Comparison of ENCODE assay signal across 26 mouse cellular contexts in the genomic region with DNA sequence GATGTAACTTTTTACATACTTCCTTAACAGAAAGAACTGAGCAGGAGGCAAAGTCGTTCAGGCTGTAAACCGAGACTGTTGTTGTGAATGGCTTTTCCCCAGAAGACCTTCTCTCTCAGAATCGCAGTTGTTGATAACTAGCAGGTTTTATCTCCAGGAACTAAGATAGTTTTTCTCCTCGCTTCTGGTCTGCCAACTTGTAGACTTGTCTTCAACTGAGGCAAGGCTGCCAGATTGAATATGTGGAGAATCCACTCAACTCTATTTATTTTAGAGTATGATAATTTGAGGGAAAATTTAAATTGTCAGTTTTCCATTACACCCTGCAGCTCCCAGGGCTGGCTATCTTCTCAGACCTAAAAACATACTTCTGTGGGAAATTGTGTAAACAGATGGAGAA.
DNase-seq lines count a peak whose midpoint lies in the region; ATAC-seq and TF ChIP-seq lines count a peak whose summit lies in the region.
"Had no signal": no experiment of that assay in that cellular context is flagged by ENCODE, and none has a peak within 500 bp of the region (broad histone marks: within the 10 kb centered on the region; RNA-seq: fewer than 3 reads in every experiment).

No protein-coding gene starts in this region.

- TF ChIP-seq CTCF in MEL (IDR thresholded peaks at IDR 0.05 in 2 of 3, conservative IDR thresholded peaks at IDR 0.05 in 1 of 3; ENCODE audit: control insufficient read depth in 1 of 3, insufficient read depth in 1 of 3, low read depth in 2 of 3, low read length in 3 of 3, poor library complexity in 1 of 3, severe bottlenecking in 1 of 3): no peak

- no peaks in the 10 kb centered on the region for H3K79me2 ChIP-seq in MEL (ENCODE audit: control insufficient read depth, insufficient read depth, low read length, poor library complexity)

- no peaks in the 10 kb centered on the region for H3K27me3 ChIP-seq in heart, embryonic 15.5 days
- no peaks in the 10 kb centered on the region for H3K27me3 ChIP-seq in heart, embryonic 10.5 days (ENCODE audit: insufficient read depth, poor library complexity, severe bottlenecking)
- no peaks in the 10 kb centered on the region for H3K27me3 ChIP-seq in kidney, embryonic 16.5 days (ENCODE audit: insufficient read depth, low read length)
- H3K27me3 ChIP-seq in MEL (ENCODE audit: control insufficient read depth in 1 of 2, insufficient read depth in 2 of 2, low read length in 2 of 2): no peaks in the 10 kb centered on the region
- H3K27me3 ChIP-seq: limb, embryonic 12.5 days; liver, embryonic 15.5 days; midbrain, embryonic 13.5 days; neural tube, embryonic 13.5 days had no signal

- H3K9me3 ChIP-seq in heart, embryonic 15.5 days (replicated peaks): no peaks in the 10 kb centered on the region
- H3K9me3 ChIP-seq in heart, embryonic 10.5 days: no peaks in the 10 kb centered on the region
- H3K9me3 ChIP-seq in kidney, embryonic 16.5 days (ENCODE audit: low read length): no peaks in the 10 kb centered on the region
- H3K9me3 ChIP-seq in MEL (replicated peaks; ENCODE audit: insufficient read depth, low read length): no peaks in the 10 kb centered on the region
- H3K9me3 ChIP-seq: hindbrain, embryonic 10.5 days; limb, embryonic 12.5 days; liver, embryonic 15.5 days; midbrain, embryonic 13.5 days; neural tube, embryonic 13.5 days had no signal

- ATAC-seq in frontal cortex, adult (ENCODE audit: low TSS enrichment): 0 out of 2 replicates have a peak, but pooled peaks have one; percentile 22
- no peak for ATAC-seq in heart, embryonic 15.5 days (replicated peaks; ENCODE audit: insufficient number of reproducible peaks, insufficient read depth, low FRiP score, low read depth)
- ATAC-seq in kidney, embryonic 16.5 days (ENCODE audit: low FRiP score, low TSS enrichment): no peak
- ATAC-seq: activated CD4-positive, CD25-positive, alpha-beta regulatory T cell, adult 4 months; forebrain, embryonic 14.5 days; hindbrain, embryonic 16.5 days; midbrain, embryonic 13.5 days had no signal

- no peak for DNase-seq in frontal cortex, postnatal 10 days (ENCODE audit: low spot score in 2 of 2)
- DNase-seq in heart, embryonic 10.5 days (ENCODE audit: low spot score): no peak
- no peak for DNase-seq in kidney, postnatal 36 days
- no peak for DNase-seq in MEL (ENCODE audit: low read depth, low spot score)
- no peak for DNase-seq in Muller cell, postnatal 12 days (ENCODE audit: inconsistent ontology term)
- DNase-seq: adrenal gland, adult 2 months; adrenal gland, postnatal 36 days; cerebellum, adult 18-20 months; cerebellum, postnatal 10 days; kidney, postnatal 10 days; right cerebral cortex, postnatal 4 days; thymus, adult 2 months; thymus, postnatal 36 days had no signal

- 19% methylated on average over 4 of the region's 4 CpGs for WGBS in heart, embryonic 15.5 days
- 15% methylated on average over 4 of the region's 4 CpGs for whole genome bisulfite sequencing in heart, embryonic 10.5 days
- 25% methylated on average over 4 of the region's 4 CpGs for WGBS in kidney, embryonic 16.5 days

- no peak overlapping the region for H3K4me3 ChIP-seq in heart, embryonic 15.5 days
- no peak overlapping the region for H3K4me3 ChIP-seq in heart, embryonic 10.5 days
- no peak overlapping the region for H3K4me3 ChIP-seq in kidney, embryonic 16.5 days (ENCODE audit: low read length)
- peak overlapping the region; percentile 1 to 5; a peak in 1 of 4 replicates for H3K4me3 ChIP-seq in MEL (ENCODE audit: control insufficient read depth in 1 of 2, insufficient read depth in 1 of 2, low read depth in 2 of 2, low read length in 2 of 2)
- H3K4me3 ChIP-seq: hindbrain, embryonic 10.5 days; limb, embryonic 12.5 days; liver, embryonic 15.5 days; midbrain, embryonic 13.5 days; neural tube, embryonic 13.5 days had no signal

- no peak overlapping the region for H3K9ac ChIP-seq in heart, embryonic 15.5 days
- H3K9ac ChIP-seq in kidney, embryonic 16.5 days (replicated peaks; ENCODE audit: low read length): no peak overlapping the region
- H3K9ac ChIP-seq in MEL (ENCODE audit: control insufficient read depth, low read depth, low read length, poor library complexity, severe bottlenecking): no peak overlapping the region
- H3K9ac ChIP-seq: limb, embryonic 12.5 days; liver, embryonic 15.5 days; lung, embryonic 14.5 days; midbrain, embryonic 13.5 days; neural tube, embryonic 13.5 days had no signal

- no peak overlapping the region for H3K27ac ChIP-seq in heart, embryonic 15.5 days
- H3K27ac ChIP-seq in heart, embryonic 10.5 days: no peak overlapping the region
- H3K27ac ChIP-seq in kidney, embryonic 16.5 days (ENCODE audit: low read length): peak overlapping the region; percentile 66
- H3K27ac ChIP-seq in MEL (ENCODE audit: control insufficient read depth, low read depth, low read length): no peak overlapping the region
- H3K27ac ChIP-seq: hindbrain, embryonic 10.5 days; limb, embryonic 12.5 days; liver, embryonic 15.5 days; macrophage; midbrain, embryonic 13.5 days; neural tube, embryonic 13.5 days had no signal

- no peak for TF ChIP-seq EP300 in MEL (IDR thresholded peaks at IDR 0.05; ENCODE audit: low read depth in 1 of 2, low read length in 2 of 2)

- TF ChIP-seq POLR2A in MEL (IDR thresholded peaks at IDR 0.05; ENCODE audit: control insufficient read depth in 1 of 2, insufficient read depth in 1 of 2, low read depth in 1 of 2, low read length in 2 of 2, poor library complexity in 1 of 2): no peak

- TF ChIP-seq RAD21 in MEL (IDR thresholded peaks at IDR 0.05; ENCODE audit: low read depth, low read length): no peak

- H3K4me1 ChIP-seq in heart, embryonic 15.5 days (replicated peaks): peaks cover 13% of the 10 kb centered on the region
- peaks cover 17% of the 10 kb centered on the region for H3K4me1 ChIP-seq in heart, embryonic 10.5 days
- peaks cover 39% of the 10 kb centered on the region for H3K4me1 ChIP-seq in kidney, embryonic 16.5 days (ENCODE audit: insufficient read depth, low read length)
- H3K4me1 ChIP-seq in MEL (ENCODE audit: control insufficient read depth in 1 of 2, insufficient read depth in 2 of 2, low read length in 2 of 2): peaks cover 5 to 16% of the 10 kb centered on the region in 2 experiments
- H3K4me1 ChIP-seq: liver, embryonic 15.5 days had no signal

- H3K36me3 ChIP-seq in heart, embryonic 15.5 days: no peaks in the 10 kb centered on the region
- no peaks in the 10 kb centered on the region for H3K36me3 ChIP-seq in heart, embryonic 10.5 days
- no peaks in the 10 kb centered on the region for H3K36me3 ChIP-seq in kidney, embryonic 16.5 days (ENCODE audit: insufficient read depth, low read length)
- H3K36me3 ChIP-seq in MEL (ENCODE audit: control insufficient read depth in 1 of 2, insufficient read depth in 2 of 2, low read length in 2 of 2): peaks cover 0 to 8% of the 10 kb centered on the region in 2 experiments; a peak in 2 of 4 replicates
- H3K36me3 ChIP-seq: hindbrain, embryonic 10.5 days; limb, embryonic 12.5 days; liver, embryonic 15.5 days; midbrain, embryonic 13.5 days; neural tube, embryonic 13.5 days had no signal

- H3K4me2 ChIP-seq in heart, embryonic 15.5 days: peak overlapping the region; percentile 8; the same call in 1 of the 2 replicates
- peak overlapping the region; percentile 14; the same call in 1 of the 2 replicates for H3K4me2 ChIP-seq in kidney, embryonic 16.5 days (replicated peaks; ENCODE audit: low read depth, low read length)
- H3K4me2 ChIP-seq: limb, embryonic 12.5 days; liver, embryonic 15.5 days; lung, embryonic 14.5 days; midbrain, embryonic 13.5 days; neural tube, embryonic 13.5 days had no signal

TF ChIP-seq in MEL, 35 proteins besides CTCF, POLR2A, EP300 and RAD21:
- TF ChIP-seq NELFE (IDR thresholded peaks at IDR 0.05; ENCODE audit: low read depth, low read length): no peak
- no peak for TF ChIP-seq MEF2A (IDR thresholded peaks at IDR 0.05; ENCODE audit: extremely low read depth, insufficient replicate concordance, low read depth, low read length, poor library complexity, severe bottlenecking)
- no peak for TF ChIP-seq ZNF384 (IDR thresholded peaks at IDR 0.05; ENCODE audit: low read depth, low read length)
- no peak for TF ChIP-seq TBP (IDR thresholded peaks at IDR 0.05; ENCODE audit: low read depth, low read length)
- no peak for TF ChIP-seq UBTF (IDR thresholded peaks at IDR 0.05; ENCODE audit: borderline replicate concordance, insufficient read depth, low read depth, low read length)
- no peak for TF ChIP-seq MXI1 (IDR thresholded peaks at IDR 0.05; ENCODE audit: low read depth, low read length)
- no peak for TF ChIP-seq CHD1 (IDR thresholded peaks at IDR 0.05; ENCODE audit: low read depth, low read length)

Comparison
In these comparisons a context has a peak if more than half of its experiments do, and no peak if none do; other contexts are left out.
1. H3K4me3 ChIP-seq: peak in MEL (2 of 2); none in heart, embryonic 15.5 days (single experiment), heart, embryonic 10.5 days (single experiment) and kidney, embryonic 16.5 days (single experiment).